Mouse (Mus musculus): Measurements from ENCODE around the gene Cdh15.

DNA sequence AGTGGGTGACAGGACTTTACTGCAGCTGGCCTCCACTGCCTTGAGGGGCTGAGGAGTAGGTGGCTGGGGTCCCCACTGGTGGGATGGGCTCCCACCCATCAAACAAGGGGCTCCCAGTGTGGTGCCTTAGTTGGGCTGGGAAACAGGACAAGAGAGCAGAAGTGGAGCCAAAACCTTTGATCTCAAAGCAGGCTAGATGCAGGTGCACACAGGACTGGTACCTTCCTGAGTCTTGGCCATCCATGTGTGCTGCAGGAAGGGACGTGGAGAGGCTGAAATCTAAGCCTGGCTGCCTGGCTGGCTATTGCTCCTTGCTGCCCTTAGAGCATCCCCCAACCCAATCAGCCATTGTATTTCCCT lies 4.8 kb downstream of the Cdh15 start:
- TF ChIP-seq POLR2A (IDR thresholded peaks at IDR 0.05; ENCODE audit: insufficient read depth, low read depth, low read length) (no peak), CTCF (IDR thresholded peaks at IDR 0.05; ENCODE audit: insufficient read depth, low read depth, low read length) (no peak)

All from olfactory bulb, adult 2 months (tissue).